18 mouse cellular contexts compared by ENCODE assay signal in the genomic region with DNA sequence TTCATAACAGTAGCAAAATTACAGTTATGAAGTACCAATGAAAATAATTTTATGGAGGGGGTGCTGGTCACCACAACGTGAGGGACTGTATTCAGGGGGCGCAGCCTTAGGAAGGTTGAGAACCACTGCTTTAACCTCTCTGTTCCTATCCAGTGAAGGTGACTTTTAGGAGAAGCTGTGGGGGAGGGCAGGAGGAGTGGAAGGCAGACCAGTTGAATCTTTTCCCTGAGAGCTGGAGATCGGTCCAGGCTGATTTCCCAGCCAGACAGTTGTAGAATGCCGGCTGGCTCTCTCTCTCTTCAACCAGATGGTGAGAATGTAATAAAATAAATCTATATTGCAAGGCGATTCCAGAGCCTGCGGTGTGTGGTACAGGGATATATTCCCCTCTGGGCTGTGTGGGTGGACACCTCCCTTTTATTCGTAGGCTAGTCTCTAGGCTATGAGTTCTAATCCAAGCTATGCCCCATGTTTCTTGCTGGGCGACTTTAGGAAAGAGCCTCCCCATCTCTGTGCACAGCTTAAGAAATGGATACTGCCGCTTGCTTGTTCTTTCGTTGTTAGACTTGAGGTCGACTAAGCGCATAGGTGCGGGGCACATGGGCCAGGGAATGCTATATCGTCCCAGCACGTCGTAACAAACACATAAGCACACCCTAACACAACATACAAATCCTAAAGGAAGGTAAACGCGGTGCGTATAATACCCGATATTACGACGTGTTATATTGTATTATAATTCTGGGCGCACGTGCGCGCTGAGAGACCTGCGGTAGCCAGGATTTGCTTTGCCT. TPM values are rescaled to one million over a fixed set of nuclear protein-coding genes. Genes with fewer than 3 reads are reported as not detected.
A peak's percentile ranks its signal among the peaks of the same experiment; 100 is the strongest.
DNase-seq lines count a peak whose midpoint lies in the region; ATAC-seq and TF ChIP-seq lines count a peak whose summit lies in the region.
"Had no signal": no experiment of that assay in that cellular context is flagged by ENCODE, and none has a peak within 500 bp of the region (broad histone marks: within the 10 kb centered on the region; RNA-seq: fewer than 3 reads in every experiment).

No protein-coding gene starts in this region.

- 1% methylated on average over 27 of the region's 27 CpGs for WGBS in forebrain, embryonic 10.5 days
- WGBS in forebrain, postnatal 0 days, result 1% methylated on average over 27 of the region's 27 CpGs
- WGBS in hindbrain, embryonic 10.5 days, result under 1% methylated on average over 27 of the region's 27 CpGs
- WGBS in hindbrain, embryonic 14.5 days, result 3% methylated on average over 27 of the region's 27 CpGs
- 1% methylated on average over 27 of the region's 27 CpGs for whole genome bisulfite sequencing in limb, embryonic 11.5 days

- no peak overlapping the region for H3K4me2 ChIP-seq in forebrain, postnatal 0 days (ENCODE audit: low read depth)
- no peak overlapping the region for H3K4me2 ChIP-seq in hindbrain, embryonic 14.5 days (replicated peaks)
- peak overlapping the region; percentile 69 for H3K4me2 ChIP-seq in limb, embryonic 11.5 days (ENCODE audit: low read depth, severe bottlenecking)
- H3K4me2 ChIP-seq: embryonic facial prominence, embryonic 12.5 days; forebrain, embryonic 13.5 days; hindbrain, embryonic 13.5 days had no signal

- H3K9me3 ChIP-seq in forebrain, embryonic 10.5 days, result no peaks in the 10 kb centered on the region
- no peaks in the 10 kb centered on the region for H3K9me3 ChIP-seq in forebrain, postnatal 0 days (ENCODE audit: low read length)
- H3K9me3 ChIP-seq in hindbrain, embryonic 10.5 days, result no peaks in the 10 kb centered on the region
- H3K9me3 ChIP-seq in hindbrain, embryonic 14.5 days (ENCODE audit: control insufficient read depth, low read length), result 0 out of 2 replicates have a peak, but pooled peaks cover 5% of the 10 kb centered on the region
- no peaks in the 10 kb centered on the region for H3K9me3 ChIP-seq in ES-Bruce4 (replicated peaks; ENCODE audit: control insufficient read depth, insufficient read depth, low read length, poor library complexity, severe bottlenecking)
- H3K9me3 ChIP-seq in limb, embryonic 11.5 days (ENCODE audit: control insufficient read depth, low read length), result no peaks in the 10 kb centered on the region
- H3K9me3 ChIP-seq: embryonic facial prominence, embryonic 12.5 days; forebrain, embryonic 13.5 days; hindbrain, embryonic 13.5 days had no signal

- DNase-seq in forebrain, embryonic 10.5 days (ENCODE audit: extremely low spot score, low spot score), result peak; percentile 19
- no peak for DNase-seq in forebrain, postnatal 0 days
- DNase-seq in hindbrain, embryonic 10.5 days (ENCODE audit: low spot score), result peak; percentile 13
- no peak for DNase-seq in hindbrain, embryonic 14.5 days (ENCODE audit: low spot score)
- peak; percentile 70 for DNase-seq in limb, embryonic 11.5 days (ENCODE audit: low spot score)
- no peak for DNase-seq in right cerebral cortex, adult 18-20 months
- no peak for DNase-seq in adrenal gland, adult 18-20 months (ENCODE audit: low spot score in 2 of 2)
- DNase-seq: adrenal gland, adult 8-10 months; cerebellum, adult 9-11 months; gastrocnemius, adult 2 months; kidney, adult 2 months; liver had no signal

- H3K36me3 ChIP-seq in forebrain, embryonic 10.5 days (replicated peaks), result no peaks in the 10 kb centered on the region
- H3K36me3 ChIP-seq in forebrain, postnatal 0 days (ENCODE audit: insufficient read depth), result no peaks in the 10 kb centered on the region
- H3K36me3 ChIP-seq in hindbrain, embryonic 10.5 days, result no peaks in the 10 kb centered on the region
- H3K36me3 ChIP-seq in hindbrain, embryonic 14.5 days (replicated peaks; ENCODE audit: control insufficient read depth, insufficient read depth), result no peaks in the 10 kb centered on the region
- no peaks in the 10 kb centered on the region for H3K36me3 ChIP-seq in ES-Bruce4 (ENCODE audit: control insufficient read depth, insufficient read depth, low read length, poor library complexity, severe bottlenecking)
- no peaks in the 10 kb centered on the region for H3K36me3 ChIP-seq in limb, embryonic 11.5 days (ENCODE audit: control insufficient read depth, insufficient read depth, low read length)
- H3K36me3 ChIP-seq: embryonic facial prominence, embryonic 12.5 days; hindbrain, embryonic 13.5 days had no signal

- no peak overlapping the region for H3K9ac ChIP-seq in forebrain, postnatal 0 days
- H3K9ac ChIP-seq in hindbrain, embryonic 14.5 days, result no peak overlapping the region
- no peak overlapping the region for H3K9ac ChIP-seq in ES-Bruce4 (ENCODE audit: low read depth, poor library complexity, severe bottlenecking)
- peak overlapping the region; percentile 93 for H3K9ac ChIP-seq in limb, embryonic 11.5 days (ENCODE audit: low read length)
- H3K9ac ChIP-seq: embryonic facial prominence, embryonic 12.5 days; forebrain, embryonic 13.5 days; hindbrain, embryonic 13.5 days had no signal

- TF ChIP-seq POLR2A in ES-Bruce4 (IDR thresholded peaks at IDR 0.05; ENCODE audit: insufficient read depth, low read length), result no peak

- no peak for TF ChIP-seq EP300 in ES-Bruce4 (IDR thresholded peaks at IDR 0.05; ENCODE audit: insufficient read depth, low read depth, low read length)

- H3K4me3 ChIP-seq in forebrain, embryonic 10.5 days, result no peak overlapping the region
- no peak overlapping the region for H3K4me3 ChIP-seq in forebrain, postnatal 0 days (ENCODE audit: low read depth, low read length)
- H3K4me3 ChIP-seq in hindbrain, embryonic 10.5 days, result no peak overlapping the region
- H3K4me3 ChIP-seq in hindbrain, embryonic 14.5 days (replicated peaks; ENCODE audit: low read length), result no peak overlapping the region
- peak overlapping the region; percentile 36 for H3K4me3 ChIP-seq in ES-Bruce4 (ENCODE audit: low read depth, low read length)
- peak overlapping the region; percentile 41 for H3K4me3 ChIP-seq in limb, embryonic 11.5 days (ENCODE audit: low read depth, low read length)
- H3K4me3 ChIP-seq: embryonic facial prominence, embryonic 12.5 days; forebrain, embryonic 13.5 days; gastrocnemius, adult 2 months; hindbrain, embryonic 13.5 days had no signal

- peaks cover 6% of the 10 kb centered on the region; the same call in 1 of the 2 replicates for H3K4me1 ChIP-seq in forebrain, embryonic 10.5 days
- H3K4me1 ChIP-seq in forebrain, postnatal 0 days (ENCODE audit: insufficient read depth), result no peaks in the 10 kb centered on the region
- H3K4me1 ChIP-seq in hindbrain, embryonic 10.5 days (replicated peaks), result 0 out of 2 replicates have a peak, but pooled peaks cover 3% of the 10 kb centered on the region
- no peaks in the 10 kb centered on the region for H3K4me1 ChIP-seq in hindbrain, embryonic 14.5 days (replicated peaks; ENCODE audit: control insufficient read depth, insufficient read depth, low read length)
- no peaks in the 10 kb centered on the region for H3K4me1 ChIP-seq in ES-Bruce4 (ENCODE audit: control insufficient read depth, insufficient read depth, low read length)
- H3K4me1 ChIP-seq in limb, embryonic 11.5 days (ENCODE audit: control insufficient read depth, insufficient read depth, low read length), result 0 out of 2 replicates have a peak, but pooled peaks cover 8% of the 10 kb centered on the region
- H3K4me1 ChIP-seq: embryonic facial prominence, embryonic 12.5 days; forebrain, embryonic 13.5 days; hindbrain, embryonic 13.5 days had no signal

- no peak for ATAC-seq in forebrain, postnatal 0 days
- ATAC-seq in hindbrain, embryonic 14.5 days (ENCODE audit: low FRiP score), result no peak
- no peak for ATAC-seq in limb, embryonic 11.5 days (ENCODE audit: insufficient number of reproducible peaks, low FRiP score, low TSS enrichment, low read depth)
- ATAC-seq: forebrain, embryonic 13.5 days had no signal

- H3K27ac ChIP-seq in forebrain, embryonic 10.5 days, result no peak overlapping the region
- no peak overlapping the region for H3K27ac ChIP-seq in forebrain, postnatal 0 days (ENCODE audit: low read depth, low read length)
- no peak overlapping the region for H3K27ac ChIP-seq in hindbrain, embryonic 10.5 days
- no peak overlapping the region for H3K27ac ChIP-seq in hindbrain, embryonic 14.5 days
- H3K27ac ChIP-seq in ES-Bruce4 (ENCODE audit: insufficient read depth, low read length), result no peak overlapping the region
- H3K27ac ChIP-seq in limb, embryonic 11.5 days (replicated peaks; ENCODE audit: low read depth, low read length), result peak overlapping the region; percentile 90
- H3K27ac ChIP-seq: embryonic facial prominence, embryonic 12.5 days; forebrain, embryonic 13.5 days; gastrocnemius, adult 2 months; hindbrain, embryonic 13.5 days had no signal

- TF ChIP-seq CTCF in forebrain, postnatal 0 days (IDR thresholded peaks at IDR 0.05; ENCODE audit: low read depth), result no peak
- TF ChIP-seq CTCF in ES-Bruce4 (IDR thresholded peaks at IDR 0.05; ENCODE audit: low read depth, low read length), result no peak

- peaks cover 100% of the 10 kb centered on the region for H3K27me3 ChIP-seq in forebrain, embryonic 10.5 days (ENCODE audit: poor library complexity, severe bottlenecking)
- H3K27me3 ChIP-seq in forebrain, postnatal 0 days (ENCODE audit: insufficient read depth, low read length), result peaks cover 100% of the 10 kb centered on the region
- H3K27me3 ChIP-seq in hindbrain, embryonic 10.5 days (ENCODE audit: insufficient read depth, poor library complexity, severe bottlenecking), result peaks cover 100% of the 10 kb centered on the region
- peaks cover 100% of the 10 kb centered on the region for H3K27me3 ChIP-seq in hindbrain, embryonic 14.5 days (ENCODE audit: control insufficient read depth, insufficient read depth, low read length)
- peaks cover 21% of the 10 kb centered on the region for H3K27me3 ChIP-seq in ES-Bruce4 (ENCODE audit: control insufficient read depth, insufficient read depth, low read length, poor library complexity, severe bottlenecking)
- peaks cover 83% of the 10 kb centered on the region for H3K27me3 ChIP-seq in limb, embryonic 11.5 days (ENCODE audit: control insufficient read depth, insufficient read depth, low read length)

RNA-seq across cellular contexts. Expression of gene Tbx5, which starts 29.7 kb away (rescaled TPM):
- polyA plus RNA-seq in forebrain, embryonic 10.5 days (2016; fragmentation: Nextera tagmentation; extraction: Ambion mirVana), result 0.04 and 0.41 TPM in 2 replicates
- total RNA-seq in forebrain, postnatal 0 days (2014; rRNA removed), result 0.10 TPM in 1 of 2 replicates, not detected in the other
- not detected in 2 replicates for polyA plus RNA-seq in forebrain, postnatal 0 days (2015; fragmentation: Nextera tagmentation; extraction: Ambion mirVana)
- polyA plus RNA-seq in hindbrain, embryonic 10.5 days (2016; fragmentation: Nextera tagmentation; extraction: Ambion mirVana), result not detected in 2 replicates
- polyA plus RNA-seq in hindbrain, embryonic 14.5 days (2014; fragmentation: Nextera tagmentation; extraction: Ambion mirVana), result 0.04 and 0.22 TPM in 2 replicates
- not detected in 2 replicates for polyA plus RNA-seq in ES-Bruce4 (2011; ENCODE audit: insufficient read depth, insufficient read length, low read depth, missing spikeins)
- polyA plus RNA-seq in limb, embryonic 11.5 days (2014; fragmentation: Nextera tagmentation; extraction: Ambion mirVana), result 34.3 and 40.5 TPM in 2 replicates
- total RNA-seq in adrenal gland, adult 18-20 months (2021), result under 1 TPM; 0.07 to 0.80 TPM
- total RNA-seq: ES-E14; monocyte, adult 5-6 weeks had no signal
- polyA plus RNA-seq: hindbrain, embryonic 13.5 days had no signal

Comparison
In these comparisons a context has a peak if more than half of its experiments do, and no peak if none do; other contexts are left out.
1. DNase-seq: peak in forebrain, embryonic 10.5 days (single experiment), hindbrain, embryonic 10.5 days (single experiment) and limb, embryonic 11.5 days (single experiment); none in forebrain, postnatal 0 days (single experiment), hindbrain, embryonic 14.5 days (single experiment), right cerebral cortex, adult 18-20 months (single experiment) and adrenal gland, adult 18-20 months (0 of 2).
2. H3K4me3 ChIP-seq: peak in ES-Bruce4 (single experiment) and limb, embryonic 11.5 days (single experiment); none in forebrain, embryonic 10.5 days (single experiment), forebrain, postnatal 0 days (single experiment), hindbrain, embryonic 10.5 days (single experiment) and hindbrain, embryonic 14.5 days (single experiment).
3. RNA of gene Tbx5, which starts 29.7 kb away (polyA plus RNA-seq): 34.3 to 40.5 TPM in limb, embryonic 11.5 days; not detected in ES-Bruce4, 0.04 to 0.22 TPM in hindbrain, embryonic 14.5 days, 0.04 to 0.41 TPM in forebrain, embryonic 10.5 days, not detected in hindbrain, embryonic 10.5 days and not detected in forebrain, postnatal 0 days; every median in the first group is over 10 times any median in the second.